Mouse (Mus musculus) kidney, adult 2 months (tissue): ENCODE data around the gene Uckl1. TPM values are rescaled to one million over a fixed set of nuclear protein-coding genes. Genes with fewer than 3 reads are reported as not detected.

Experiments
- DNase-seq: peaks from one replicate; pipeline ENCODE4 v3.0.0; 2021
- H3K27ac ChIP-seq: fragments of 200-500 bp; 2 replicates; pipeline ENCODE4 v1.5.1; 2012; ENCODE audit warnings: low read depth, low read length, control low read depth, inconsistent platforms; ENCODE audit not compliant: insufficient read depth
- H3K27me3 ChIP-seq: fragments of 200-500 bp; replicated peaks from 2 replicates; pipeline ENCODE4 v1.6.1; 2012; ENCODE audit warnings: mild to moderate bottlenecking, moderate library complexity, low read length, inconsistent platforms; ENCODE audit not compliant: control insufficient read depth, insufficient read depth
- H3K36me3 ChIP-seq: fragments of 200-500 bp; 2 replicates; pipeline ENCODE4 v1.6.1; 2012; ENCODE audit warnings: mild to moderate bottlenecking, moderate library complexity, low read length, inconsistent platforms; ENCODE audit not compliant: control insufficient read depth, insufficient read depth
- H3K4me1 ChIP-seq: fragments of 200-500 bp; 2 replicates; pipeline ENCODE4 v1.6.1; 2011; ENCODE audit warnings: low read length; ENCODE audit not compliant: control insufficient read depth, insufficient read depth
- H3K4me3 ChIP-seq: fragments of 200-500 bp; 2 replicates; pipeline ENCODE4 v1.5.1; 2011; ENCODE audit warnings: mild to moderate bottlenecking, low read depth, low read length, control low read depth; ENCODE audit not compliant: insufficient read depth
- CTCF ChIP-seq: fragments of 200-500 bp; conservative IDR thresholded peaks from 2 replicates; pipeline ENCODE4 v1.5.1; 2011; ENCODE audit warnings: low read depth, mild to moderate bottlenecking, control low read depth, low read length, moderate library complexity, mixed read lengths; ENCODE audit not compliant: insufficient read depth, insufficient read length
- POLR2A ChIP-seq: fragments of 200-500 bp; IDR thresholded peaks from one replicate; pipeline ENCODE4 v1.6.1; 2011; ENCODE audit warnings: low read depth, low read length, control low read depth
- WGBS: fragments of 180-500 bp; shearing (Covaris S2); methylation state at CpG from one replicate; pipeline ENCODE4 v1.1.7; 2018; 5-methylcytosine and 5-hydroxymethylcytosine counted together
- polyA plus RNA-seq: library from polyadenylated mRNA; depleted of rRNA; stranded (reverse); fragments of >200 nt; gene quantifications from 2 replicates; pipeline ENCODE4 v1.2.3, GENCODE M21; 2012

Uckl1 gene
- polyA plus RNA-seq, 1 experiment: 107 TPM

DNA sequence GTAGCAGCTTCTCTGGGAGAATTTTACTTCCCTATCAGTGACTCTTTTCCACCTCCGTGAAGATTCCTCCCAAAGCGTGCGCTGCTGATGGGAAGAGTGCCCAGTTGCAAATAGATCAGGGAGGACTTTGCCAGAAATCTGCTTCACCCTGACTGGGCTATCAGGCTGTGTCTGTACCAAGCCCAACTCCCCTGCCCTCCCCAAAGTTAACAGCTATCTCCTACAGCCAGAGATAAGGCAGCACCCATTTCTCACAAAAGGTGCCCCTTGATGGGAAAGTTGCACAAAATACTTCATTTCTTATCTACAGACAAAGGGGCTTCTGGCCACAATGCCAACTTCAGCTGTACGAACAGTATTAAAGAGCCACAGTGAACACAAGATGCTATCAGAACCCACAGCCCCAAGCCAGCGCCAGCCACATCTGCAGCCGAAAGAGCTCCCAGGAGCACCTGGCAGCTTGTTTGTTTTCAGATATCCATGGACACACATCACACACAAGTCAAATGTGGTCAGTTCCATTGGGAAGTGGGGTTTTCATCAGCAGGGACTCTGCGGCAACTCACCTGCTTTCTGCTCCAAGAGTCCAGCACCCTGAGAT, 6.6 kb downstream of the Uckl1 start:
- Histone ChIP-seq H3K36me3 (no peaks in the 10 kb centered on the region), H3K4me3 (no peak overlapping the region), H3K4me1 (peaks cover 8% of the 10 kb centered on the region; the same call in 1 of the 2 replicates), H3K27me3 (no peaks in the 10 kb centered on the region), H3K27ac (no peak overlapping the region)
- 75% methylated on average over 7 of the region's 7 CpGs for WGBS
- TF ChIP-seq POLR2A: no peak
- TF ChIP-seq CTCF: no peak
- DNase-seq: no peak

DNA sequence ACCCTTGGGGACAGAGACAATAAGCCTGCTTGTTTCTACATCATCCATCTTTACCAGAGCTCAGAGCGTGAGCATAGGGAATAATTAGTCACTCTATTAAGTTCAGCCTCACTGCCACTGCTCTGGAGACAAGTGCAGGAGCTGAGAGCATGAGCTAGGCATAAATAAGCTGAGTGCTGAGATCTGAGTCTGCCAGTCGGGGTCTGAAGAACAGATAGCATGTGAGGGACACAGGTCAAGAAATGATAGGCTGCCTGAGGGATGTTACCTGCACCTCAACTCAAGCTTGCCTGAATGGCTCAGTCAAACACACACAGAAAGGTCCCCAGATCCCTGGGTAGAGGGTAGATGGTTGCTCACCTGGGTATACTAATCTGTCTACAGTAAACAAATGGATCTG, 7.6 kb downstream of the Uckl1 start:
- H3K4me3 ChIP-seq: no peak overlapping the region
- TF ChIP-seq POLR2A (no peak), CTCF (no peak)
- no peak for DNase-seq
- 64% methylated on average over 2 of the region's 2 CpGs for WGBS
- peaks cover 6% of the 10 kb centered on the region; the same call in 1 of the 2 replicates for H3K4me1 ChIP-seq
- H3K27ac ChIP-seq: no peak overlapping the region
- H3K36me3 ChIP-seq: no peaks in the 10 kb centered on the region
- no peaks in the 10 kb centered on the region for H3K27me3 ChIP-seq

DNA sequence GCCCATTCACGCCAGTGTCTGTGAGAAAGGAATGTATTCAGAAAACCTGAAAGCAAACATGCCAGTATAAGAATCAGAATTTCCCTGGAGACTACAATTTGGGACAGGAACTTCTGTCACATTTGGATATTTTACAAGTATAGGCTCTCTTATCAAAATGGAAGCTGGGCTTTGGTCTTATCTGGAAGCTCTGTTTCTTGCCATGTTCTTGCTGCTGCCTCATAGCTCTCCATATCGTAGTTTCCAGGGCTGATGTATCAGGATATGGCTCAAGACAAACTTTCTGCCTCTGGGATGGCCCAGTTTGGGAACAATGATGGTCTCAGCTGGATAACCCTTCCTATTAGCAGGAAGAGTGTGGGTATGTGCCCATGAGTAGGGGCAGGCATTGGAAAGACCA, 8.1 kb downstream of the Uckl1 start:
- DNase-seq: no peak
- H3K27me3 ChIP-seq: no peaks in the 10 kb centered on the region
- 94% methylated on average over 2 of the region's 2 CpGs for WGBS
- H3K4me3 ChIP-seq: no peak overlapping the region
- no peaks in the 10 kb centered on the region for H3K36me3 ChIP-seq
- no peak overlapping the region for H3K27ac ChIP-seq
- H3K4me1 ChIP-seq: peaks cover 4% of the 10 kb centered on the region; the same call in 1 of the 2 replicates
- TF ChIP-seq CTCF: no peak
- TF ChIP-seq POLR2A: no peak

DNA sequence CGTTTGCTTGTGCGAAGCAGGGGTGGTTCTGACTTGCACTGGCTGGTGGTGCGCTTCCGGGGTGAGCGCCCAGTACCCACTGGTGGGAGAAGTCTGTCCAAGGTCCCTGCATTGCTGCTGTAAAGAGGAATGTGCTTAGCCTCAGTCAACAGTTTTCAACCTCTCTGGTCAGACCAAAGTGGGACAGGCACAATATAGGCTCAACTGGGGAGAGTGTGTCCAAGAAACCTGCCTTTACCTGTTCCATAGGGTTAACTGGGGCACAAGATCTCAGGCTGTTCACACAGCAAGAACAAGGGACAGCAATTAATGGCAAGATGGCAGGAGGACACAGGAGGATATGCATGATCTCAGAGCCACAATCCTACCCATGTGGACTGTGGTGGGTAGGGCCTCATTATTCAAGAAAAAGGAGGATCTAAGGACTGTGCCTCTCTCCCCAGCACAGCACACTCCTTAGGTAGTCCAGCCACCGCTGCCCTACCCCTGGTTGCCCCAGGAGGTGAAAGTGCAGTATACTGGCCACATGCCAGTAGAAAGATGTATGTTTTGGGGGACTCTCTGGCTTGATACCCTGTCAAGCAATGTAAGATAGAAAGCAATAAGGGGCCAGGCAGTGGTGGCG, 9.7 kb downstream of the Uckl1 start:
- DNase-seq: no peak
- no peaks in the 10 kb centered on the region for H3K27me3 ChIP-seq
- H3K4me3 ChIP-seq: no peak overlapping the region
- no peaks in the 10 kb centered on the region for H3K4me1 ChIP-seq
- TF ChIP-seq POLR2A: no peak
- TF ChIP-seq CTCF: no peak
- WGBS: 85% methylated on average over 7 of the region's 7 CpGs
- H3K36me3 ChIP-seq: no peaks in the 10 kb centered on the region
- H3K27ac ChIP-seq: no peak overlapping the region

- TF ChIP-seq CTCF (no peak), POLR2A (no peak)
- no peaks in the 10 kb centered on the region for H3K36me3 ChIP-seq
- H3K27me3 ChIP-seq: no peaks in the 10 kb centered on the region
- H3K27ac ChIP-seq: no peak overlapping the region
- DNase-seq: no peak
- no peaks in the 10 kb centered on the region for H3K4me1 ChIP-seq
- 94% methylated on average over 9 of the region's 9 CpGs for WGBS
- no peak overlapping the region for H3K4me3 ChIP-seq
Observed at GRCm38 (mm10) chr2:181573961-181574360, 10.7 kb downstream of the Uckl1 start.

DNA sequence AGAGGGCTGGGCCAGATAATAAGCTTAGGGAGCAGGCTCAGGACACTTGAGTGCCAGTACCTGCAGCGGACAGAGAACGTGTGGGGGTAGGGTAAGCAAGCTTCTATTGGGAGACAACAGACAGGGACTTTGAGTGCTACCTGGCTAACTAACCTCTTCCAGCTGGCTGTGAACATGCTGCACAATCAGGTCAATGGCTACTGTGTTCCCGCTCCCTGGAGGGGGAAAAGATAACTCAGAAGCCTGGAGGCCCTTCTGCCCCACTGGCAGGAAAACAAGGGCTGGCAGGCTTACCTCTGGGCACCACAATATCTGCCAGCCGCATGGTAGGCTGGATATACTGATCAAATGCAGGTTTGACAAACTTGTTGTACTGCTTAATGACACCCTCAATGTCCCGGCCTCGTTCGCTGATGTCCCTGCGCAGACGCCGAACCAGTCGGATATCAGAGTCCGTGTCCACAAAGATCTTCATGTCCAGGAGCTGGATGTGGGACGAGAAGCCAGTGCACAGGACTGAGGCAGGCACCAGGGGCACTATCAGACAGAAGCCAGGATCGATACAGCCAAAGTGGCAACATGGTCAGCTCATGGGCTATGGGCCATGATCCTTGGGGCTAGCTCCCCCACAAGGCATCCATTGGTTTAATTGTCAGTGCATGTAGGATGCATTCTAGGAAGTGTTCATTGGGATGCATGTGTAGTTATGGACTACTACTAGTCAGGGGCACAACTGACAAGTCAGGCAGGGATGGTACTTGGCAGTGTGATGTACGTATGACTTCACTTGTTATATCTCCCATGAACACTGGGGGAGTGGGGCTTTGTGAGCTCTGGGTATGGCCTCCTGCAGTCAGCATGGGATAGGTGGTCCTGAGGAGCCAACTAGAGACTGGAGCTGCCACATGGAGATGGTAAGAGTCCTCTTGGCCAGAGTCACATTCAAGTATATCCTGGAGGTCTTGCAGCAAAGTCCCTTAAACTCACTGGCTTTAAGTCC, 11.5 kb downstream of the Uckl1 start:
- Histone ChIP-seq H3K36me3 (no peaks in the 10 kb centered on the region), H3K27me3 (no peaks in the 10 kb centered on the region), H3K27ac (no peak overlapping the region), H3K4me3 (no peak overlapping the region), H3K4me1 (no peaks in the 10 kb centered on the region)
- TF ChIP-seq CTCF (no peak), POLR2A (no peak)
- WGBS: 94% methylated on average over 15 of the region's 15 CpGs
- DNase-seq: no peak
